Mouse (Mus musculus) liver, embryonic 11.5 days (tissue): ENCODE results near the gene Pdzd4. TPM values are rescaled to one million over a fixed set of nuclear protein-coding genes. Genes with fewer than 3 reads are reported as not detected.

ENCODE experiments used
- polyA plus RNA-seq: library from polyadenylated mRNA; unstranded; fragments of >200 nt; fragmentation: Nextera tagmentation; extraction: Ambion mirVana; gene quantifications from 2 replicates; pipeline ENCODE4 v1.2.1, GENCODE M21; 2014

The Pdzd4 gene
- polyA plus RNA-seq, 1 experiment from 2014 or later = 0.86 TPM

Other genes starting within 250 kb of the Pdzd4 start
- gene Dusp9, start 185.6 kb downstream of the Pdzd4 start, polyA plus RNA-seq = 20.6 and 30.7 TPM in 2 replicates
- gene Pnck, start 164.9 kb downstream of the Pdzd4 start, polyA plus RNA-seq = 2.2 and 2.3 TPM in 2 replicates
- gene Slc6a8, start 151.8 kb downstream of the Pdzd4 start, polyA plus RNA-seq = 2.2 and 2.4 TPM in 2 replicates
- gene Bcap31, start 108.8 kb downstream of the Pdzd4 start, polyA plus RNA-seq = 258 and 265 TPM in 2 replicates
- gene Abcd1, start 108.4 kb downstream of the Pdzd4 start, polyA plus RNA-seq = 13.0 and 13.3 TPM in 2 replicates
- gene Plxnb3, start 67.9 kb downstream of the Pdzd4 start, polyA plus RNA-seq = 0.36 and 0.49 TPM in 2 replicates
- gene Srpk3, start 50.6 kb downstream of the Pdzd4 start, polyA plus RNA-seq = 0.81 and 1.3 TPM in 2 replicates
- 196 and 206 TPM in 2 replicates for gene Idh3g, start 38.1 kb downstream of the Pdzd4 start, polyA plus RNA-seq
- 207 and 230 TPM in 2 replicates for gene Ssr4, start 37.9 kb downstream of the Pdzd4 start, polyA plus RNA-seq
- gene Avpr2, start 67.1 kb upstream of the Pdzd4 start, polyA plus RNA-seq = 0.17 and 0.22 TPM in 2 replicates
- 0.42 and 0.95 TPM in 2 replicates for gene L1cam, start 71.1 kb upstream of the Pdzd4 start, polyA plus RNA-seq
- 10.2 and 12.9 TPM in 2 replicates for gene Arhgap4, start 96.9 kb upstream of the Pdzd4 start, polyA plus RNA-seq
- gene Naa10, start 97.0 kb upstream of the Pdzd4 start, polyA plus RNA-seq = 210 TPM in 2 replicates
- 30.3 and 32.5 TPM in 2 replicates for gene Renbp, start 105.9 kb upstream of the Pdzd4 start, polyA plus RNA-seq
- gene Hcfc1, start 141.4 kb upstream of the Pdzd4 start, polyA plus RNA-seq = 68.6 and 72.8 TPM in 2 replicates
- 51.8 and 61.0 TPM in 2 replicates for gene Irak1, start 198.9 kb upstream of the Pdzd4 start, polyA plus RNA-seq